In genomic region chr5:67101793-67102600, GRCm38 (mm10) we compare ENCODE assay signal across 8 mouse cellular contexts. TPM values are rescaled to one million over a fixed set of nuclear protein-coding genes. Genes with fewer than 3 reads are reported as not detected.
DNase-seq lines count a peak whose midpoint lies in the region; ATAC-seq lines count a peak whose summit lies in the region.

No protein-coding gene starts in this region.

- H3K4me2 ChIP-seq in hindbrain, embryonic 13.5 days, result peak overlapping the region; percentile 15; the same call in 1 of the 2 replicates
- no peak overlapping the region for H3K4me2 ChIP-seq in midbrain, embryonic 16.5 days (ENCODE audit: low read length)

- H3K9me3 ChIP-seq in hindbrain, embryonic 13.5 days, result no peaks in the 10 kb centered on the region
- H3K9me3 ChIP-seq in midbrain, embryonic 16.5 days (replicated peaks; ENCODE audit: control insufficient read depth, low read length, poor library complexity, severe bottlenecking), result no peaks in the 10 kb centered on the region

- no peak overlapping the region; the same call in 1 of the 2 replicates for H3K4me3 ChIP-seq in hindbrain, embryonic 13.5 days
- H3K4me3 ChIP-seq in midbrain, embryonic 16.5 days (ENCODE audit: low read depth, low read length), result no peak overlapping the region

- no peaks in the 10 kb centered on the region for H3K4me1 ChIP-seq in hindbrain, embryonic 13.5 days (replicated peaks)
- H3K4me1 ChIP-seq in midbrain, embryonic 16.5 days (ENCODE audit: control insufficient read depth, insufficient read depth, low read length), result no peaks in the 10 kb centered on the region

- H3K27me3 ChIP-seq in hindbrain, embryonic 13.5 days, result peaks cover 95% of the 10 kb centered on the region
- peaks cover 70% of the 10 kb centered on the region for H3K27me3 ChIP-seq in midbrain, embryonic 16.5 days (ENCODE audit: control insufficient read depth, insufficient read depth, low read depth, low read length)

- peak; percentile 13 to 31 for DNase-seq in layer of hippocampus, postnatal 10 days (ENCODE audit: low spot score in 2 of 2)
- no peak for DNase-seq in layer of hippocampus, adult 9-10 months (ENCODE audit: low spot score)
- DNase-seq in embryo, embryonic 9.5 days (ENCODE audit: extremely low spot score), result peak; percentile 80
- DNase-seq in ovary, postnatal 14 days (ENCODE audit: low spot score), result no peak
- DNase-seq in c-Kit-positive CD71-positive TER-119-positive erythroid progenitor cells, embryonic 14.5 days (ENCODE audit: low spot score), result no peak

- H3K27ac ChIP-seq in hindbrain, embryonic 13.5 days, result peak overlapping the region; percentile 73
- H3K27ac ChIP-seq in midbrain, embryonic 16.5 days (ENCODE audit: low read length), result no peak overlapping the region

- no peak overlapping the region for H3K9ac ChIP-seq in hindbrain, embryonic 13.5 days
- no peak overlapping the region for H3K9ac ChIP-seq in midbrain, embryonic 16.5 days (ENCODE audit: low read depth, low read length)

- no peaks in the 10 kb centered on the region for H3K36me3 ChIP-seq in hindbrain, embryonic 13.5 days
- H3K36me3 ChIP-seq in midbrain, embryonic 16.5 days (ENCODE audit: control insufficient read depth, insufficient read depth, low read length), result no peaks in the 10 kb centered on the region

- peak; percentile 68 for ATAC-seq in hindbrain, embryonic 13.5 days (ENCODE audit: low FRiP score)
- ATAC-seq in midbrain, embryonic 16.5 days, result peak; percentile 66; the same call in 1 of the 2 replicates
- no peak for ATAC-seq in cerebellum, adult (ENCODE audit: insufficient number of reproducible peaks, low FRiP score, low TSS enrichment)

- WGBS in hindbrain, embryonic 13.5 days, result 1% methylated on average over 28 of the region's 28 CpGs
- WGBS in midbrain, embryonic 16.5 days, result 1% methylated on average over 27 of the region's 28 CpGs

RNA-seq across cellular contexts. Expression of gene Phox2b, which starts 2.9 kb away (rescaled TPM):
- total RNA-seq in layer of hippocampus, postnatal 10 days (2021), result not detected
- 32.3 and 38.4 TPM in 2 replicates for polyA plus RNA-seq in hindbrain, embryonic 13.5 days (2015; fragmentation: Nextera tagmentation; extraction: Ambion mirVana)
- 0.37 and 1.5 TPM in 2 replicates for polyA plus RNA-seq in midbrain, embryonic 16.5 days (2015; fragmentation: Nextera tagmentation; extraction: Ambion mirVana)

Comparison
In these comparisons a context has a peak if more than half of its experiments do, and no peak if none do; other contexts are left out.
1. DNase-seq: peak in layer of hippocampus, postnatal 10 days (2 of 2) and embryo, embryonic 9.5 days (single experiment); none in layer of hippocampus, adult 9-10 months (single experiment), ovary, postnatal 14 days (single experiment) and c-Kit-positive CD71-positive TER-119-positive erythroid progenitor cells, embryonic 14.5 days (single experiment).
2. RNA of gene Phox2b, which starts 2.9 kb away (polyA plus RNA-seq): 32.3 to 38.4 TPM in hindbrain, embryonic 13.5 days; 0.37 to 1.5 TPM in midbrain, embryonic 16.5 days; every median in the first group is over 10 times any median in the second.